Mouse (Mus musculus): Measurements from ENCODE around the gene Rasal2. TPM values are rescaled to one million over a fixed set of nuclear protein-coding genes. Genes with fewer than 3 reads are reported as not detected.

Rasal2 gene
- total and polyA plus RNA-seq, 3 experiments, result 1.5 to 2.6 (median 1.7) TPM

GRCm38 (mm10) chr1:157295868-157296267 is 116.5 kb downstream of the Rasal2 start:
- TF ChIP-seq RAD21 (IDR thresholded peaks at IDR 0.05; ENCODE audit: low read depth, low read length), result no peak
- dilution Hi-C loops (cut with MboI; ENCODE audit: extremely low pct_ligation_motif_present, extremely low pct_unique_long_range_greater_than_20kb, low sequenced_read_pairs), result no loop called here

GRCm38 (mm10) chr1:157290173-157290572 is 122.2 kb downstream of the Rasal2 start:
- in situ Hi-C loops (cut with MboI; ENCODE audit: low pct_ligation_motif_present, low pct_unique_long_range_greater_than_20kb, low sequenced_read_pairs), result loop anchor here (25.0 kb wide), 1 partner anchor 553 kb away; no protein-coding TSS in a partner anchor
- H3K4me3 ChIP-seq (replicated peaks in 1 of 3; ENCODE audit: low read depth in 2 of 3, low read length in 2 of 3, poor library complexity in 1 of 3), result no peak overlapping the region
- H3K27ac ChIP-seq (ENCODE audit: insufficient read depth, low read depth), result no peak overlapping the region
- no peak for TF ChIP-seq ZC3H11A (IDR thresholded peaks at IDR 0.05; ENCODE audit: low read depth, low read length)
- TF ChIP-seq ZMIZ1 (IDR thresholded peaks at IDR 0.05; ENCODE audit: low read depth, low read length), result no peak
- no peak for TF ChIP-seq KAT2A (IDR thresholded peaks at IDR 0.05; ENCODE audit: insufficient replicate concordance, low read length)
- TF ChIP-seq BHLHE40 (IDR thresholded peaks at IDR 0.05; ENCODE audit: low read depth, low read length), result no peak
- no peak for TF ChIP-seq ZNF384 (IDR thresholded peaks at IDR 0.05; ENCODE audit: low read depth, low read length)
- no peak for TF ChIP-seq CHD2 (IDR thresholded peaks at IDR 0.05; ENCODE audit: low read length)
- no peak for TF ChIP-seq POLR2A (IDR thresholded peaks at IDR 0.05; ENCODE audit: low read depth, low read length)
- no peak for TF ChIP-seq ZKSCAN1 (IDR thresholded peaks at IDR 0.05; ENCODE audit: borderline replicate concordance, low read depth, low read length)
- no peaks in the 10 kb centered on the region for H3K79me2 ChIP-seq (replicated peaks; ENCODE audit: control insufficient read depth, extremely low read depth, insufficient read depth, poor library complexity, severe bottlenecking)
- no peaks in the 10 kb centered on the region for H3K27me3 ChIP-seq (replicated peaks)
- H3K9ac ChIP-seq (ENCODE audit: insufficient read depth, low read depth), result no peak overlapping the region
- no peaks in the 10 kb centered on the region for H3K9me3 ChIP-seq (replicated peaks; ENCODE audit: low read length)
- H3K36me3 ChIP-seq (replicated peaks in 1 of 2; ENCODE audit: control insufficient read depth in 1 of 2, insufficient read depth in 1 of 2, low read length in 1 of 2), result no peaks in the 10 kb centered on the region
- dilution Hi-C loops (cut with MboI; ENCODE audit: extremely low pct_ligation_motif_present, extremely low pct_unique_long_range_greater_than_20kb, low sequenced_read_pairs), result no loop called here
- H3K4me1 ChIP-seq (ENCODE audit: control insufficient read depth in 1 of 2, insufficient read depth in 2 of 2), result peaks cover 0 to 4% of the 10 kb centered on the region in 2 experiments; a peak in 2 of 4 replicates
- H3K4me2 ChIP-seq (ENCODE audit: insufficient read depth, low read depth, poor library complexity, severe bottlenecking), result no peak overlapping the region
- DNase-seq (ENCODE audit: extremely low read depth), result no peak

More at GRCm38 (mm10) chr1:157295868-157296267, 116.5 kb downstream of the Rasal2 start:
- H3K79me2 ChIP-seq (replicated peaks; ENCODE audit: control insufficient read depth, extremely low read depth, insufficient read depth, poor library complexity, severe bottlenecking), result no peaks in the 10 kb centered on the region
- H3K9me3 ChIP-seq (replicated peaks; ENCODE audit: low read length), result no peaks in the 10 kb centered on the region
- H3K27me3 ChIP-seq (replicated peaks), result no peaks in the 10 kb centered on the region
- H3K9ac ChIP-seq (ENCODE audit: insufficient read depth, low read depth), result no peak overlapping the region
- no peak overlapping the region for H3K27ac ChIP-seq (ENCODE audit: insufficient read depth, low read depth)
- peaks cover 0 to 5% of the 10 kb centered on the region in 2 experiments; a peak in 1 of 4 replicates for H3K4me1 ChIP-seq (ENCODE audit: control insufficient read depth in 1 of 2, insufficient read depth in 2 of 2)
- H3K4me3 ChIP-seq (replicated peaks in 1 of 3; ENCODE audit: low read depth in 2 of 3, low read length in 2 of 3, poor library complexity in 1 of 3), result no peak overlapping the region
- no peak for DNase-seq (ENCODE audit: extremely low read depth)
- no peaks in the 10 kb centered on the region for H3K36me3 ChIP-seq (replicated peaks in 1 of 2; ENCODE audit: control insufficient read depth in 1 of 2, insufficient read depth in 1 of 2, low read length in 1 of 2)
- in situ Hi-C loops (cut with MboI; ENCODE audit: low pct_ligation_motif_present, low pct_unique_long_range_greater_than_20kb, low sequenced_read_pairs), result loop anchor here (25.0 kb wide), 1 partner anchor 559 kb away; no protein-coding TSS in a partner anchor
- no peak overlapping the region for H3K4me2 ChIP-seq (ENCODE audit: insufficient read depth, low read depth, poor library complexity, severe bottlenecking)

GRCm38 (mm10) chr1:157289251-157289650 is 123.1 kb downstream of the Rasal2 start:
- in situ Hi-C loops (cut with MboI; ENCODE audit: low pct_ligation_motif_present, low pct_unique_long_range_greater_than_20kb, low sequenced_read_pairs) (loop anchor here (25.0 kb wide), 1 partner anchor 552 kb away; no protein-coding TSS in a partner anchor), dilution Hi-C loops (cut with MboI; ENCODE audit: extremely low pct_ligation_motif_present, extremely low pct_unique_long_range_greater_than_20kb, low sequenced_read_pairs) (no loop called here)

More at GRCm38 (mm10) chr1:157289251-157289650, 123.1 kb downstream of the Rasal2 start:
- Histone ChIP-seq H3K4me2 (ENCODE audit: insufficient read depth, low read depth, poor library complexity, severe bottlenecking) (no peak overlapping the region), H3K79me2 (replicated peaks; ENCODE audit: control insufficient read depth, extremely low read depth, insufficient read depth, poor library complexity, severe bottlenecking) (no peaks in the 10 kb centered on the region), H3K9me3 (replicated peaks; ENCODE audit: low read length) (no peaks in the 10 kb centered on the region), H3K4me1 (ENCODE audit: control insufficient read depth in 1 of 2, insufficient read depth in 2 of 2) (peaks cover 0 to 5% of the 10 kb centered on the region in 2 experiments; a peak in 2 of 4 replicates), H3K9ac (ENCODE audit: insufficient read depth, low read depth) (no peak overlapping the region), H3K4me3 (replicated peaks in 1 of 3; ENCODE audit: low read depth in 2 of 3, low read length in 2 of 3, poor library complexity in 1 of 3) (no peak overlapping the region), H3K36me3 (replicated peaks in 1 of 2; ENCODE audit: control insufficient read depth in 1 of 2, insufficient read depth in 1 of 2, low read length in 1 of 2) (no peaks in the 10 kb centered on the region), H3K27me3 (replicated peaks) (no peaks in the 10 kb centered on the region), H3K27ac (ENCODE audit: insufficient read depth, low read depth) (no peak overlapping the region)
- DNase-seq (ENCODE audit: extremely low read depth), result no peak
- no peak for TF ChIP-seq USF1 (IDR thresholded peaks at IDR 0.05; ENCODE audit: low read depth, low read length)

Data from CH12.LX (cell line).